Mouse (Mus musculus) ES-E14 (cell line): Measurements from ENCODE around the gene Abhd4. TPM values are rescaled to one million over a fixed set of nuclear protein-coding genes. Genes with fewer than 3 reads are reported as not detected.

Source experiments
- DNase-seq: peaks from one replicate; pipeline ENCODE4 v3.0.0-alpha.2; 2013; ENCODE audit warnings: low read depth, low spot score
- H3K27ac ChIP-seq: 2 replicates; pipeline ENCODE4 v1.5.1; 2012; ENCODE audit warnings: low read depth, mild to moderate bottlenecking, low read length, moderate library complexity, mixed read lengths; ENCODE audit not compliant: poor library complexity, insufficient read depth, severe bottlenecking
- H3K36me3 ChIP-seq: 2 replicates; pipeline ENCODE4 v1.6.1; 2012; ENCODE audit warnings: mild to moderate bottlenecking, low read length, moderate library complexity, mixed read lengths; ENCODE audit not compliant: control insufficient read depth, poor library complexity, insufficient read depth, severe bottlenecking
- H3K4me1 ChIP-seq, 2 experiments: fragments of 150-350 bp in 1 of 2; sonication (generic) in 1 of 2; 2 replicates each; pipeline ENCODE4 v1.6.1; 2012; ENCODE audit warnings: low read length in 2 of 2, mild to moderate bottlenecking in 1 of 2, mixed read lengths in 1 of 2; ENCODE audit not compliant: control insufficient read depth in 2 of 2, insufficient read depth in 2 of 2, poor library complexity in 1 of 2
- H3K4me3 ChIP-seq, 2 experiments: fragments of 150-350 bp in 1 of 2; sonication (generic) in 1 of 2; 2 replicates each; pipeline ENCODE4 v1.5.1; 2012; ENCODE audit warnings: low read length in 2 of 2, low read depth in 1 of 2, mild to moderate bottlenecking in 1 of 2, mixed read lengths in 1 of 2; ENCODE audit not compliant: insufficient read depth in 1 of 2, poor library complexity in 1 of 2, severe bottlenecking in 1 of 2
- H3K9ac ChIP-seq: 2 replicates; pipeline ENCODE4 v1.6.1; 2012; ENCODE audit warnings: low read depth, mild to moderate bottlenecking, low read length, mixed read lengths; ENCODE audit not compliant: poor library complexity, insufficient read depth, severe bottlenecking
- H3K9me3 ChIP-seq: fragments of 150-350 bp; sonication (generic); 2 replicates; pipeline ENCODE4 v1.6.1; 2012; ENCODE audit warnings: low read depth, mild to moderate bottlenecking, low read length; ENCODE audit not compliant: control insufficient read depth, insufficient read depth
- CHD2 ChIP-seq: IDR thresholded peaks from 2 replicates; pipeline ENCODE4 v1.6.1; 2014; ENCODE audit warnings: mild to moderate bottlenecking, low read depth, low read length, inconsistent platforms
- HCFC1 ChIP-seq: IDR thresholded peaks from 2 replicates; pipeline ENCODE4 v1.6.1; 2012; ENCODE audit warnings: low read length, inconsistent platforms, borderline replicate concordance; ENCODE audit not compliant: insufficient read depth
- MAFK ChIP-seq: IDR thresholded peaks from 2 replicates; pipeline ENCODE4 v1.6.1; 2014; ENCODE audit warnings: mild to moderate bottlenecking, low read depth, low read length, inconsistent platforms; ENCODE audit not compliant: insufficient read depth
- ZC3H11A ChIP-seq: IDR thresholded peaks from 2 replicates; pipeline ENCODE4 v1.6.1; 2012; ENCODE audit warnings: low read depth, mild to moderate bottlenecking, inconsistent platforms, low read length, borderline replicate concordance
- ZNF384 ChIP-seq: IDR thresholded peaks from 2 replicates; pipeline ENCODE4 v1.6.1; 2012; ENCODE audit warnings: low read depth, low read length, inconsistent platforms
- in situ Hi-C, 2 experiments: fragments of 600-800 bp; cut with MboI; formaldehyde crosslinking; loops; one replicate each; pipeline ENCODE4 v1.15.1; 2025; ENCODE audit warnings: low sequenced_read_pairs in 2 of 2, inconsistent platforms in 1 of 2; ENCODE audit not compliant: unreplicated experiment in 2 of 2
- total RNA-seq: library from RNA; depleted of rRNA; stranded (reverse); fragments of 300-350 nt; gene quantifications from 2 replicates; pipeline ENCODE4 v1.2.3, GENCODE M21; 2012; rRNA removed

Abhd4 gene
- total RNA-seq, 1 experiment = 17.6 TPM

DNA sequence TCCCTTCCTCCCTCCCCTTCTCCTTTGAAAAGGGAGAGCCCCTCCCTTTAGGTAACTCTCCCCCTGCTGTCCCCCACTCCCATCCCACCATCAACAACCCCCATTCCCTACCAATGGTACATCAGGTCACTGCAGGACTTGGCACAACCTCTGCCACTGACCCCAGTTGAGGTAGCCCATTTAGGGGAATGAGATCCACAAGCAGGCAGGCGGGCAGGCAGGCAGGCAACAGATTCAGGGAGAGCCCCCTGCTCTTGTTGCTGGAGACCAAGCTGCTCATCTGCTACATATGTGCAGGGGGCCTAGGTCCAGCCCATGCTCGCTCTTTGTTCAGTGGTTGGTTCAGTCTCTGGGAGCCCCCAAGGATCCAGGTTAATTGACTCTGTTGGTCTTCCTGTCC lies 22.5 kb downstream of the Abhd4 start:
- H3K4me1 ChIP-seq = no peaks in the 10 kb centered on the region
- no peaks in the 10 kb centered on the region for H3K36me3 ChIP-seq
- no peak overlapping the region for H3K27ac ChIP-seq
- H3K9me3 ChIP-seq = no peaks in the 10 kb centered on the region
- in situ Hi-C loops = no loop called here
- TF ChIP-seq HCFC1 = no peak
- TF ChIP-seq MAFK = no peak
- no peak for TF ChIP-seq CHD2
- no peak for TF ChIP-seq ZC3H11A
- no peak for TF ChIP-seq ZNF384
- H3K9ac ChIP-seq = no peak overlapping the region
- no peak overlapping the region for H3K4me3 ChIP-seq
- no peak for DNase-seq

DNA sequence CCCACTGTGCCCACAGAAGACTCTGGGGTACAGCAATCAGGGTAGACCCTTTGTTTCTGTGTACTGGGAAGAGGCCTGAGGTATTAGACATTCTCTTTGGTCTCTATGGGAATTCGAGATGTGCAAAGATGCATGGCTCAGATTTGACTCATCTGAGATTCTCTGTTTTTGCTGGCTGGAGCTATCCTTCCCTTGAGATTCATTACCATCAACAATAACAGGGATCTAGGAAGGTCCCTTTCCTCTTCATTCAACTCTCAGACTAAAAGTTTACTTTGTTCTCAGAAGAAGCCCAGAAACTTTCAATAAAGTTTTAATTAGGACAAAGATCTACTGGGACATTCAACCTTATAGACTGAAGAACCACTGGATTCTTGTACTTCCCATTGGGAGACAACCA lies 30.9 kb downstream of the Abhd4 start, which contains the start of gene Olfr49:
TSS of gene Olfr49 (minus strand) at position 101 of the 400 bp plus-strand sequence.
- H3K27ac ChIP-seq = no peak within 1 kb of the TSS
- H3K36me3 ChIP-seq = no peaks in the 10 kb centered on the region
- H3K4me3 ChIP-seq = no peak within 1 kb of the TSS
- H3K4me1 ChIP-seq = no peaks in the 10 kb centered on the region
- no peak within 1 kb of the TSS for H3K9ac ChIP-seq
- no peaks in the 10 kb centered on the region for H3K9me3 ChIP-seq
- in situ Hi-C loops = no loop called here
- TF ChIP-seq ZC3H11A (no peak), ZNF384 (no peak), CHD2 (no peak), MAFK (no peak), HCFC1 (no peak)
- DNase-seq = no peak

DNA sequence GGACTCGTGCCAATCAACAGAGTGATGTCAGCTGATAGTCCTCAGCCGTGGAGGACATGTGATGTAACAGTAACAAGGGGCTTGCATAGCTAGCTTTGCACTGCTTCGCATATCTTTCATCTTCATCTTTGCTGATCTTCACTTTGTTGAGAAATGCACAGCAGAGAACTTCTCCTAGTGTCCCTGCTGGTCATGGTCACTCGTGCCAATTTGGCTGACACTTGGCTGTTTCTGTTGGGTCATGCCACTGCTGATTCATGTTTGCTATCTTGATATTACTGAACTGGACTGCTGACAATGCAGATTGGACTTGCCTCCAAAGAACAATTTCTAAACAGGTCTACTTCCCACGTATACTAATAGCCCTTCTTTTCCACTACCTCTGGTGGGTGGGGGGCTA lies 46.1 kb downstream of the Abhd4 start:
- Histone ChIP-seq H3K27ac (no peak overlapping the region), H3K9ac (no peak overlapping the region), H3K4me1 (no peaks in the 10 kb centered on the region), H3K4me3 (no peak overlapping the region), H3K36me3 (no peaks in the 10 kb centered on the region), H3K9me3 (no peaks in the 10 kb centered on the region)
- no peak for DNase-seq
- in situ Hi-C loops = no loop called here
- TF ChIP-seq ZNF384 (no peak), MAFK (no peak), HCFC1 (no peak), CHD2 (no peak)

- Histone ChIP-seq H3K4me1 (no peaks in the 10 kb centered on the region), H3K4me3 (no peak overlapping the region), H3K36me3 (no peaks in the 10 kb centered on the region), H3K27ac (no peak overlapping the region), H3K9ac (no peak overlapping the region), H3K9me3 (no peaks in the 10 kb centered on the region)
- no peak for DNase-seq
- TF ChIP-seq CHD2 (no peak), ZC3H11A (no peak)
- in situ Hi-C loops = no loop called here
Observed at GRCm38 (mm10) chr14:54300676-54301075, 46.7 kb downstream of the Abhd4 start.

DNA sequence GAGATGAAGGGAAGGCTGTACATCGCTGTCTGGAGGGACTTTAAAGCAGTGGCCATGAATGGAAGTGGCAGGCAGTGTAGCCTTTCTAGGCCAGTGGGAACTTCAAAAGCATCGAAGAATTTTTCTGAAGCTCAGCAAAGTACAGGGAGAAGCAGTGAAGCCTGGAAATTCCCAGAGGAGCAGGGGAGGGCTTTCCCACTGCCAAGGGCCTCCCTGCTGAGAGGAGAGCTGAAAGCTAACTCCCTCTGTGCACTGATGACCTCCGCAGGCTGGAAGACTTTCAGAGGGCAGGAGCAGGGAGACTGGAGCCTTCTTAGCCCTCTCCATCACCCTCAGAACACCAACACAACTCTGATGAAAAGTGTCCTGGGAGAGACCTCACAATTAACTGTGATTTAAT lies 57.8 kb downstream of the Abhd4 start:
- no peak overlapping the region for H3K4me3 ChIP-seq
- H3K9me3 ChIP-seq = no peaks in the 10 kb centered on the region
- TF ChIP-seq MAFK = no peak
- TF ChIP-seq HCFC1 = no peak
- no peak for TF ChIP-seq CHD2
- no peak for TF ChIP-seq ZNF384
- no peak for TF ChIP-seq ZC3H11A
- no peak overlapping the region for H3K9ac ChIP-seq
- no peaks in the 10 kb centered on the region for H3K36me3 ChIP-seq
- H3K4me1 ChIP-seq = no peaks in the 10 kb centered on the region
- in situ Hi-C loops = no loop called here
- no peak for DNase-seq
- H3K27ac ChIP-seq = no peak overlapping the region

Other genes starting within 250 kb of the Abhd4 start
- 174 and 382 TPM in 2 replicates for gene Dad1, start 84 bp upstream of the Abhd4 start, total RNA-seq
- not detected in 2 replicates for gene Olfr49, start 30.8 kb downstream of the Abhd4 start, total RNA-seq
- 28.7 and 62.5 TPM in 2 replicates for gene Oxa1l, start 106.6 kb downstream of the Abhd4 start, total RNA-seq
- 93.1 and 310 TPM in 2 replicates for gene Slc7a7, start 163.6 kb downstream of the Abhd4 start, total RNA-seq
- gene Mrpl52, start 172.7 kb downstream of the Abhd4 start, total RNA-seq = 137 and 272 TPM in 2 replicates
- 29.8 and 67.3 TPM in 2 replicates for gene Mmp14, start 177.4 kb downstream of the Abhd4 start, total RNA-seq
- 20.8 and 48.1 TPM in 2 replicates for gene Lrp10, start 209.9 kb downstream of the Abhd4 start, total RNA-seq
- gene Rem2, start 221.9 kb downstream of the Abhd4 start, total RNA-seq = 0.85 and 1.4 TPM in 2 replicates